Mouse (Mus musculus) limb, embryonic 14.5 days (tissue): ENCODE data around the gene Fam229a. TPM values are rescaled to one million over a fixed set of nuclear protein-coding genes. Genes with fewer than 3 reads are reported as not detected.
"Not testable (repeated sequence)": the region's sequence is repeated elsewhere in the genome, so short reads cannot be mapped to it uniquely, and the experiment has no call there.

Source experiments
- ATAC-seq: fragments of 200-750 bp; cut with Nextera tagmentation; 2 replicates; pipeline ENCODE4 v1.8.0; 2017; ENCODE audit warnings: low read depth, moderate number of reproducible peaks, moderate TSS enrichment; ENCODE audit not compliant: low FRiP score
- DNase-seq: peaks from one replicate; pipeline ENCODE4 v3.0.0-alpha.2; 2015; ENCODE audit warnings: low spot score
- H3K27ac ChIP-seq: fragments of 300-500 bp; sonication (generic); replicated peaks from 2 replicates; pipeline ENCODE4 v1.5.1; 2014; ENCODE audit warnings: low read depth, mild to moderate bottlenecking, low read length, moderate library complexity, mixed read lengths
- H3K27me3 ChIP-seq: fragments of 300-500 bp; sonication (generic); 2 replicates; pipeline ENCODE4 v1.6.1; 2014; ENCODE audit warnings: low read length, mixed read lengths; ENCODE audit not compliant: control insufficient read depth, insufficient read depth
- H3K36me3 ChIP-seq: fragments of 300-500 bp; sonication (generic); 2 replicates; pipeline ENCODE4 v1.6.1; 2014; ENCODE audit warnings: mild to moderate bottlenecking, low read length, moderate library complexity, mixed read lengths; ENCODE audit not compliant: control insufficient read depth, insufficient read depth
- H3K4me1 ChIP-seq: fragments of 300-500 bp; sonication (generic); 2 replicates; pipeline ENCODE4 v1.6.1; 2014; ENCODE audit warnings: antibody characterized with exemption, low read length, mixed read lengths; ENCODE audit not compliant: control insufficient read depth, insufficient read depth
- H3K4me2 ChIP-seq: fragments of 300-500 bp; sonication (generic); replicated peaks from 2 replicates; pipeline ENCODE4 v1.6.1; 2014; ENCODE audit warnings: low read depth, mild to moderate bottlenecking, low read length, moderate library complexity; ENCODE audit not compliant: severe bottlenecking
- H3K4me3 ChIP-seq: fragments of 300-500 bp; sonication (generic); replicated peaks from 2 replicates; pipeline ENCODE4 v1.5.1; 2014; ENCODE audit warnings: low read length
- H3K9ac ChIP-seq: fragments of 300-500 bp; sonication (generic); 2 replicates; pipeline ENCODE4 v1.6.1; 2014; ENCODE audit warnings: mild to moderate bottlenecking, low read depth, low read length, moderate library complexity; ENCODE audit not compliant: severe bottlenecking
- H3K9me3 ChIP-seq: fragments of 300-500 bp; sonication (generic); 2 replicates; pipeline ENCODE4 v1.6.1; 2016; ENCODE audit warnings: low read length; ENCODE audit not compliant: control insufficient read depth
- POLR2A ChIP-seq: fragments of 200-500 bp; IDR thresholded peaks from 2 replicates; pipeline ENCODE4 v1.8.0; 2012; ENCODE audit warnings: inconsistent platforms, mild to moderate bottlenecking, moderate library complexity, borderline replicate concordance; ENCODE audit not compliant: insufficient read depth, insufficient read length; ENCODE audit errors: extremely low read depth
- whole genome bisulfite sequencing: fragments of 180-500 bp; shearing (Covaris S2); extraction: QIAGEN DNeasy Blood & Tissue Kit; methylation state at CpG from one replicate; pipeline ENCODE4 v1.1.7; 2014; 5-methylcytosine and 5-hydroxymethylcytosine counted together
- polyA plus RNA-seq, 2 experiments: library from polyadenylated mRNA; depleted of rRNA in 1 of 2; stranded (reverse) in 1 of 2; unstranded in 1 of 2; fragments of >200 nt; fragmentation: Nextera tagmentation in 1 of 2; extraction: Ambion mirVana in 1 of 2; gene quantifications; 2 replicates each; pipeline versions ENCODE4 v1.2.1 to v1.2.3; 2012 to 2014

Gene Fam229a
- polyA plus RNA-seq, 2 experiments, result not detected

DNA sequence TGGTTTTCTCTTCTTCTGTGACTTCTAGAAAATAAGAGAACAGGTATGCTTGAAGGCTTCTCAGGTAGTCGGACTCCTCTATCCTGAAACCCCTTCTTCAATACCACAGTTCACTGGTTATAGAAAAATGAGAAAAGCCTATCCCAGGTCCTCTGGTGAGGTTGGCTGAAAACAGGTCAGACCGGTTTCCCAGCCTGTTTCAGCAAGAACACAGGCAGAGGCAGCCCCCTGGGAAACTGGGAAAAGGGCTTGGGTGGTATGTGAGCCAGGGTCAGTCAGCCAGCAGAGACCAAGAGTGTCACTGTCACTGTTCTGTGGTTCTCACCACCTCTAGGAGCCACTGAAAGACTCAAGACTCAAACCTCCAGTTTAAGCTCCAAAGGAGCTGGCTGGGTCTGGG lies 25.9 kb downstream of the Fam229a start:
- Histone ChIP-seq H3K27ac (0 out of 2 replicates have a peak overlapping the region, but pooled peaks have one; percentile 38), H3K4me3 (no peak overlapping the region), H3K9me3 (no peaks in the 10 kb centered on the region), H3K4me1 (peaks cover 6% of the 10 kb centered on the region; the same call in 1 of the 2 replicates), H3K27me3 (no peaks in the 10 kb centered on the region), H3K9ac (no peak overlapping the region), H3K36me3 (peaks cover 58% of the 10 kb centered on the region), H3K4me2 (no peak overlapping the region)
- no peak for TF ChIP-seq POLR2A
- 28% methylated on average over 2 of the region's 2 CpGs for WGBS
- ATAC-seq, result no peak
- no peak for DNase-seq

DNA sequence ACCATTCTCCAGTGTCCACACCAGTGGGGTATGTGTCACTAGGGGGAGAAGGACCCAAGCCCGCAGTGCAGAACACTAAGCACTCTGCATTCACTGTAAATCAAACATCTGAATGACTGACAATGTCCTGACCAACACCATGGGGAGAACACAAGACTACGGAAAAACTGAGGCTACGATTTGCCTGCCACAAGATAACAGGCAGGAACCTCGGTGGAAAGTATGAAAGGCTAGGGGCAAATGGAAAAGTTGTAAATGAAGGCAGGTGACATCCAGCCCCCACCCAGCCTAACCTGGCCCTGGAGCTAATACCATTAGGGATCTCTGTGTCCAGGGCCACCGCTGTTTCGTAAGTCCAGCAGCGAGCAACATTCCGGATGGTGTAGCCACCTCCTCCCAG lies 27.5 kb downstream of the Fam229a start:
- 82% methylated on average over 8 of the region's 8 CpGs for WGBS

DNA sequence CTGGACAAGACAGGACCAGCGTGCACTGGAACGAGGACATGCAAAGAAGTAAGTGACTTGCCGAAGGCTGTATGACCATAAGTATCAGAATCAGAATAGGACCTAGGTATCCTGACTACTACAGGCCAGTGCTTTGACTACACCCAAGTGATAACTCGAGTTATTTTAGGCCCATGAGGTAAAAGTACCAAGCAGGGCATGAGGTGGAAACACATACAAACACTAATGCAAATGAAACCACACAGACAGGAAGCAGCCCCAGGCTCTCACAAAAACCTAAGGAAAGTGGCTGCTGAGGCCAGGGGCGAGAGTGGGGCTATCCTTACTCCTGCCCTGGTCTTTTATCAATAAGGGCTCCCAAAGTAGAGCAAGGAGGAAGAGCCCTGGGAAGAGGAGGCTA lies 34.3 kb downstream of the Fam229a start:
- ATAC-seq, result no peak
- no peaks in the 10 kb centered on the region for H3K27me3 ChIP-seq
- no peak for TF ChIP-seq POLR2A
- no peak overlapping the region for H3K4me2 ChIP-seq
- no peak overlapping the region for H3K9ac ChIP-seq
- no peak overlapping the region for H3K27ac ChIP-seq
- no peak for DNase-seq
- H3K4me3 ChIP-seq, result no peak overlapping the region
- 84% methylated on average over 5 of the region's 5 CpGs for WGBS
- H3K9me3 ChIP-seq, result no peaks in the 10 kb centered on the region
- H3K4me1 ChIP-seq, result no peaks in the 10 kb centered on the region
- H3K36me3 ChIP-seq, result peaks cover 91% of the 10 kb centered on the region

More for the DNA sequence above, 27.5 kb downstream of the Fam229a start:
- no peaks in the 10 kb centered on the region; the same call in 1 of the 2 replicates for H3K4me1 ChIP-seq
- H3K4me2 ChIP-seq, result no peak overlapping the region
- H3K9ac ChIP-seq, result no peak overlapping the region
- no peak for TF ChIP-seq POLR2A
- peaks cover 74% of the 10 kb centered on the region for H3K36me3 ChIP-seq
- H3K27ac ChIP-seq, result no peak overlapping the region
- no peaks in the 10 kb centered on the region for H3K9me3 ChIP-seq
- no peaks in the 10 kb centered on the region for H3K27me3 ChIP-seq
- ATAC-seq (no peak), DNase-seq (no peak)
- H3K4me3 ChIP-seq, result no peak overlapping the region

DNA sequence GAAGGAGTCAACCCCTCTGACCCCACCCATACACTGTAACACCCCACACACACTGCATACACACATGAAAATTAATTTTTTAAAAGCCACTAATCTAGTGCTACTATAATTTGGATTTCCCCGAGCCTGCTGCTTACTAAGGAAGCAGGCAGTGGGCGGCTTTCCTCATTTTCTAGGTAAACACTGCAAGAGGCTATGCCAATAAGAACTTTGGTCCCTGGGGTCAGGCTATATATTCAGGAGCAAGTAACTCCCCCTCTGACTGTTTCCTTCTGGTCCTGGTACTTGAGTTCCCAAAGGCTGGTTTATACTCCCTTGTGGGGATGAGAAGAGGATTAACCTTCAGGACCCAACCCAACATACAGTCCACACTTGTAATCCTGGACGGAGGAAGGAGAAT lies 34.9 kb downstream of the Fam229a start:
- ATAC-seq, result no peak
- TF ChIP-seq POLR2A, result no peak
- Histone ChIP-seq H3K4me1 (no peaks in the 10 kb centered on the region), H3K27me3 (no peaks in the 10 kb centered on the region), H3K36me3 (peaks cover 94% of the 10 kb centered on the region), H3K9ac (no peak overlapping the region), H3K9me3 (no peaks in the 10 kb centered on the region), H3K4me2 (no peak overlapping the region), H3K4me3 (no peak overlapping the region), H3K27ac (no peak overlapping the region)
- 83% methylated on average over 3 of the region's 3 CpGs for WGBS
- DNase-seq, result no peak

DNA sequence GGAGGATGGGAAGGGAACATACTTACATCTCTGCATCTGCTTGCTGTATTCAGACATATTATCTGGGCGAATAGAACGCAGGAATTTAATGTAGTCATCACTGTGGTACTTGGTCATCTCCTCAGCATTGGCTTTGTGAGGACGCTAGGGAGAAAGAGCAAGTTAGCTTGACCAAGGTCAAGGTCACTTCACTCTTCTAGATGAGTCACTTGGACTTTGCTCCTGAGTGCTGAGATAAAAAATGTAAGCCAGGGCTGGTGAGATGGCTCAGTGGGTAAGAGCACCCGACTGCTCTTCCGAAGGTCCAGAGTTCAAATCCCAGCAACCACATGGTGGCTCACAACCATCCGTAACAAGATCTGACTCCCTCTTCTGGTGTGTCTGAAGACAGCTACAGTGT lies 37.9 kb downstream of the Fam229a start:
- 96% methylated on average over 5 of the region's 6 CpGs for WGBS
- H3K9me3 ChIP-seq, H3K4me1 ChIP-seq, DNase-seq, ATAC-seq, H3K4me2 ChIP-seq, H3K27me3 ChIP-seq, H3K4me3 ChIP-seq, H3K27ac ChIP-seq, H3K9ac ChIP-seq: not testable (repeated sequence)
- peaks cover 88% of the 10 kb centered on the region for H3K36me3 ChIP-seq

DNA sequence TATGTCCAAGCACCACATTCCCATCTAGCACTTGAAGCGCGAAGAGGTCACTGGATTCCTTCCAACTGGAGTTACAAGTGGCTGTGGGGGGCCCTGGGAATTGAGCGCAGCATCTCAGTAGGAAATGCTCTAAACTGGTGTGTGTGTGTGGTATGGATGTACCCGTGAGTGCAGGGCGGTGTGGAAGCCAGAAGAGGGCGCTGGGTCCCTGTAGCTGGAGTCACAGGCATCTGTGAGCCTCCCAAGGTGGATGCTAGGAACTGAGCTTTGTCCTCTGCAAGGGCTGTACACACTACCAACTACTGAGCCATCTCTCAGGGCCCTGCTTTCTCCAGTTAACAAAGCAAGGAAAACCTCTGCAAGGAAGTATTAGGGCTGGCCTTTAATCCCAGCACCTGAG lies 49.0 kb downstream of the Fam229a start:
- Histone ChIP-seq H3K27me3 (no peaks in the 10 kb centered on the region), H3K4me3 (no peak overlapping the region), H3K4me2 (no peak overlapping the region), H3K9ac (no peak overlapping the region), H3K27ac (no peak overlapping the region), H3K9me3 (no peaks in the 10 kb centered on the region), H3K4me1 (peaks cover 7% of the 10 kb centered on the region), H3K36me3 (peaks cover 19% of the 10 kb centered on the region)
- ATAC-seq (no peak), DNase-seq (no peak)
- TF ChIP-seq POLR2A, result no peak
- 93% methylated on average over 6 of the region's 6 CpGs for WGBS

Other genes starting within 250 kb of the Fam229a start
- gene C77080, start 229.8 kb upstream of the Fam229a start, polyA plus RNA-seq (2012; rRNA removed), result 17.1 and 22.5 TPM in 2 replicates
- 7.6 and 9.2 TPM in 2 replicates for gene C77080, start 229.8 kb upstream of the Fam229a start, polyA plus RNA-seq (2014; fragmentation: Nextera tagmentation; extraction: Ambion mirVana)
- 3.9 and 5.3 TPM in 2 replicates for gene Sync, start 203.6 kb upstream of the Fam229a start, polyA plus RNA-seq (2012; rRNA removed)
- 4.6 and 6.1 TPM in 2 replicates for gene Sync, start 203.6 kb upstream of the Fam229a start, polyA plus RNA-seq (2014; fragmentation: Nextera tagmentation; extraction: Ambion mirVana)
- 112 and 128 TPM in 2 replicates for gene Rbbp4, start 155.8 kb upstream of the Fam229a start, polyA plus RNA-seq (2012; rRNA removed)
- 331 and 346 TPM in 2 replicates for gene Rbbp4, start 155.8 kb upstream of the Fam229a start, polyA plus RNA-seq (2014; fragmentation: Nextera tagmentation; extraction: Ambion mirVana)
- gene Zbtb8os, start 155.5 kb upstream of the Fam229a start, polyA plus RNA-seq (2012; rRNA removed), result 26.4 and 36.6 TPM in 2 replicates
- 44.4 TPM in 2 replicates for gene Zbtb8os, start 155.5 kb upstream of the Fam229a start, polyA plus RNA-seq (2014; fragmentation: Nextera tagmentation; extraction: Ambion mirVana)
- 16.2 and 16.8 TPM in 2 replicates for gene Zbtb8a, start 113.1 kb upstream of the Fam229a start, polyA plus RNA-seq (2012; rRNA removed)
- 5.6 and 7.1 TPM in 2 replicates for gene Zbtb8a, start 113.1 kb upstream of the Fam229a start, polyA plus RNA-seq (2014; fragmentation: Nextera tagmentation; extraction: Ambion mirVana)
- gene Zbtb8b, start 50.3 kb upstream of the Fam229a start, polyA plus RNA-seq (2012; rRNA removed), result 0.87 and 1.0 TPM in 2 replicates
- 1.3 and 2.0 TPM in 2 replicates for gene Zbtb8b, start 50.3 kb upstream of the Fam229a start, polyA plus RNA-seq (2014; fragmentation: Nextera tagmentation; extraction: Ambion mirVana)
- 24.6 and 28.9 TPM in 2 replicates for gene Bsdc1, start 29.6 kb upstream of the Fam229a start, polyA plus RNA-seq (2012; rRNA removed)
- gene Bsdc1, start 29.6 kb upstream of the Fam229a start, polyA plus RNA-seq (2014; fragmentation: Nextera tagmentation; extraction: Ambion mirVana), result 27.6 and 29.9 TPM in 2 replicates
- gene Tssk3, start 168 bp upstream of the Fam229a start, polyA plus RNA-seq (2012; rRNA removed), result not detected in 2 replicates
- not detected in 2 replicates for gene Tssk3, start 168 bp upstream of the Fam229a start, polyA plus RNA-seq (2014; fragmentation: Nextera tagmentation; extraction: Ambion mirVana)
- gene Marcksl1, start 22.4 kb downstream of the Fam229a start, polyA plus RNA-seq (2012; rRNA removed), result 563 and 613 TPM in 2 replicates
- gene Marcksl1, start 22.4 kb downstream of the Fam229a start, polyA plus RNA-seq (2014; fragmentation: Nextera tagmentation; extraction: Ambion mirVana), result 648 and 776 TPM in 2 replicates
- 209 and 212 TPM in 2 replicates for gene Hdac1, start 51.5 kb downstream of the Fam229a start, polyA plus RNA-seq (2012; rRNA removed)
- gene Hdac1, start 51.5 kb downstream of the Fam229a start, polyA plus RNA-seq (2014; fragmentation: Nextera tagmentation; extraction: Ambion mirVana), result 201 and 225 TPM in 2 replicates
- 9.9 and 10.3 TPM in 2 replicates for gene Lck, start 82.5 kb downstream of the Fam229a start, polyA plus RNA-seq (2012; rRNA removed)
- gene Lck, start 82.5 kb downstream of the Fam229a start, polyA plus RNA-seq (2014; fragmentation: Nextera tagmentation; extraction: Ambion mirVana), result 6.3 and 6.8 TPM in 2 replicates
- 7.3 and 8.2 TPM in 2 replicates for gene Fam167b, start 87.4 kb downstream of the Fam229a start, polyA plus RNA-seq (2012; rRNA removed)
- gene Fam167b, start 87.4 kb downstream of the Fam229a start, polyA plus RNA-seq (2014; fragmentation: Nextera tagmentation; extraction: Ambion mirVana), result 4.1 and 5.3 TPM in 2 replicates
- gene Eif3i, start 109.5 kb downstream of the Fam229a start, polyA plus RNA-seq (2012; rRNA removed), result 367 and 429 TPM in 2 replicates
- gene Eif3i, start 109.5 kb downstream of the Fam229a start, polyA plus RNA-seq (2014; fragmentation: Nextera tagmentation; extraction: Ambion mirVana), result 333 and 334 TPM in 2 replicates
- gene Tmem234, start 109.5 kb downstream of the Fam229a start, polyA plus RNA-seq (2012; rRNA removed), result 166 and 179 TPM in 2 replicates
- 191 and 193 TPM in 2 replicates for gene Tmem234, start 109.5 kb downstream of the Fam229a start, polyA plus RNA-seq (2014; fragmentation: Nextera tagmentation; extraction: Ambion mirVana)
- gene Dcdc2b, start 123.1 kb downstream of the Fam229a start, polyA plus RNA-seq (2012; rRNA removed), result 3.0 and 5.2 TPM in 2 replicates
- gene Dcdc2b, start 123.1 kb downstream of the Fam229a start, polyA plus RNA-seq (2014; fragmentation: Nextera tagmentation; extraction: Ambion mirVana), result 2.5 and 3.4 TPM in 2 replicates
- gene Iqcc, start 127.9 kb downstream of the Fam229a start, polyA plus RNA-seq (2012; rRNA removed), result 28.6 and 35.5 TPM in 2 replicates
- 23.2 and 28.6 TPM in 2 replicates for gene Iqcc, start 127.9 kb downstream of the Fam229a start, polyA plus RNA-seq (2014; fragmentation: Nextera tagmentation; extraction: Ambion mirVana)
- gene Ccdc28b, start 132.8 kb downstream of the Fam229a start, polyA plus RNA-seq (2012; rRNA removed), result 34.7 and 51.0 TPM in 2 replicates
- gene Ccdc28b, start 132.8 kb downstream of the Fam229a start, polyA plus RNA-seq (2014; fragmentation: Nextera tagmentation; extraction: Ambion mirVana), result 42.8 and 45.7 TPM in 2 replicates
- 80.3 and 82.6 TPM in 2 replicates for gene Txlna, start 149.9 kb downstream of the Fam229a start, polyA plus RNA-seq (2012; rRNA removed)
- 108 and 112 TPM in 2 replicates for gene Txlna, start 149.9 kb downstream of the Fam229a start, polyA plus RNA-seq (2014; fragmentation: Nextera tagmentation; extraction: Ambion mirVana)
- 35.2 and 40.5 TPM in 2 replicates for gene Kpna6, start 181.6 kb downstream of the Fam229a start, polyA plus RNA-seq (2012; rRNA removed)
- gene Kpna6, start 181.6 kb downstream of the Fam229a start, polyA plus RNA-seq (2014; fragmentation: Nextera tagmentation; extraction: Ambion mirVana), result 14.6 and 15.2 TPM in 2 replicates
- gene Tmem39b, start 205.6 kb downstream of the Fam229a start, polyA plus RNA-seq (2012; rRNA removed), result 49.1 and 77.0 TPM in 2 replicates
- gene Tmem39b, start 205.6 kb downstream of the Fam229a start, polyA plus RNA-seq (2014; fragmentation: Nextera tagmentation; extraction: Ambion mirVana), result 24.1 and 27.1 TPM in 2 replicates